Mouse (Mus musculus): ENCODE measurements around the gene Atp2a3. TPM values are rescaled to one million over a fixed set of nuclear protein-coding genes. Genes with fewer than 3 reads are reported as not detected.
A peak's percentile ranks its signal among the peaks of the same experiment; 100 is the strongest.

The Atp2a3 gene
- total and polyA plus RNA-seq, 2 experiments: 0.46 to 2.8 TPM

DNA sequence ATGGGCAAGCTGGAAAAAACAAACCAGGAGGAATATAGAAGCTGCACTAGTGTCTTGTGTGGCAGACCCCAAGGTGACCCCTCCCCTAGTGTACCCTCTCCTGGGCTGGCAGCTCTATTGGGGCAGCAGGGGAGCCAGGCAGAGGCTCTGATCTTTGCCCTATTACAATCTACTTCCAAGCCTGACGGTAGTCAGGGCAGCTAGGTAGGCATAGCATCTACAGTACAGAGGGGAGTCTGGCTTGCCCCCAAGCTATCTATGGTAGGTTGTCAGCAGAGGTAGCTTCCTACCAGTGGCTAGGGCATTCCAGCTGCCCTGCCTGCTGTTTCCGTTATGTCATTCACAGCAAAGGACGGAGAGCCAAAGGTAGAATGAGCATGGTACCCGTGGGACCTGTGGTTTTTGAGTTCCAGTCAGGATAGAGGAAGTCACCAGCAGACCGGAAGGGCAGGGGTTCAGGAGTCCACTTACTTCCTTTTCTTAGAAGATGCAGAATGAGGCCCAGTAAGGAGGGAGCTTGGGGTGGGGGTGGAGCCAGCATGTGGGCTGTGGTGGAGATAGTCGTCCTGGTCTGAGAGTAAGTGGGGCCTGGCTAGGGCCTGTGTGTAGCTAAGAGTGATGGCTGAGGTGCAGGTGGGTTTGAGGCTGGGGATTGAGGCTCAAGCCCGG lies 63.4 kb downstream of the Atp2a3 start:
- Histone ChIP-seq H3K36me3 (ENCODE audit: control insufficient read depth, insufficient read depth, low read length) (no peaks in the 10 kb centered on the region), H3K4me3 (ENCODE audit: insufficient read depth, low read depth, low read length) (no peak overlapping the region), H3K79me2 (ENCODE audit: control insufficient read depth, insufficient read depth, low read length) (no peaks in the 10 kb centered on the region), H3K27me3 (ENCODE audit: control insufficient read depth, insufficient read depth, low read length) (peaks cover 4% of the 10 kb centered on the region), H3K9ac (ENCODE audit: low read depth, low read length) (no peak overlapping the region), H3K27ac (replicated peaks; ENCODE audit: insufficient read depth, low read depth, low read length) (0 out of 2 replicates have a peak overlapping the region, but pooled peaks have one; percentile 33), H3K4me1 (ENCODE audit: control insufficient read depth, insufficient read depth, low read length) (0 out of 2 replicates have a peak, but pooled peaks cover 3% of the 10 kb centered on the region)
- WGBS: 60% methylated on average over 7 of the region's 7 CpGs
- DNase-seq (ENCODE audit: extremely low read depth, low read depth, low spot score): peak; percentile 29
- TF ChIP-seq POLR2A (IDR thresholded peaks at IDR 0.05; ENCODE audit: extremely low read depth, insufficient read depth, low read length) (no peak), CTCF (IDR thresholded peaks at IDR 0.05; ENCODE audit: low read depth, low read length) (no peak)

DNA sequence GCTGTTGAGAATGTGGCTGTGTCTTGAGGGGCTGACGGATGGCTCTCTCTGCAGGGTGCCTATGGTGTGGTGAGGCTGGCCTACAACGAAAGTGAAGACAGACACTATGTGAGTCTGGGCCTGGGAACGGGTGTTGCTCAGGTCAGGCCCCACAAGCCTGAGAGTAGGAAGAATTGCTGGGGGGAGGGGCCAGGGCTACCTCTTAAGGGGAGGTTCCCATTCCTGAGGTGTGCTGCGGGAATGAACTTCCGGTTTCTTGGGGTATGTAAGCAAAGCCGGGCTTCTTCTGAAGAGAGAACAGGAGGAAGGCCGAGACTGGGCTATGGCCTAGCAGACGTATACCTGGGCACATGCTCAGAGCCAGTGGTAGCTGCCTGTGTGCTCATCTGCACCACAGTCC lies 66.0 kb downstream of the Atp2a3 start:
- no peak overlapping the region for H3K27ac ChIP-seq (replicated peaks; ENCODE audit: insufficient read depth, low read depth, low read length)
- H3K27me3 ChIP-seq (ENCODE audit: control insufficient read depth, insufficient read depth, low read length): no peaks in the 10 kb centered on the region
- DNase-seq (ENCODE audit: extremely low read depth, low read depth, low spot score): no peak
- H3K36me3 ChIP-seq (ENCODE audit: control insufficient read depth, insufficient read depth, low read length): no peaks in the 10 kb centered on the region
- no peak overlapping the region for H3K9ac ChIP-seq (ENCODE audit: low read depth, low read length)
- peaks cover 3% of the 10 kb centered on the region for H3K4me1 ChIP-seq (ENCODE audit: control insufficient read depth, insufficient read depth, low read length)
- H3K79me2 ChIP-seq (ENCODE audit: control insufficient read depth, insufficient read depth, low read length): no peaks in the 10 kb centered on the region
- H3K4me3 ChIP-seq (ENCODE audit: insufficient read depth, low read depth, low read length): no peak overlapping the region
- 69% methylated on average over 8 of the region's 8 CpGs for WGBS
- no peak for TF ChIP-seq POLR2A (IDR thresholded peaks at IDR 0.05; ENCODE audit: extremely low read depth, insufficient read depth, low read length)
- no peak for TF ChIP-seq CTCF (IDR thresholded peaks at IDR 0.05; ENCODE audit: low read depth, low read length)

DNA sequence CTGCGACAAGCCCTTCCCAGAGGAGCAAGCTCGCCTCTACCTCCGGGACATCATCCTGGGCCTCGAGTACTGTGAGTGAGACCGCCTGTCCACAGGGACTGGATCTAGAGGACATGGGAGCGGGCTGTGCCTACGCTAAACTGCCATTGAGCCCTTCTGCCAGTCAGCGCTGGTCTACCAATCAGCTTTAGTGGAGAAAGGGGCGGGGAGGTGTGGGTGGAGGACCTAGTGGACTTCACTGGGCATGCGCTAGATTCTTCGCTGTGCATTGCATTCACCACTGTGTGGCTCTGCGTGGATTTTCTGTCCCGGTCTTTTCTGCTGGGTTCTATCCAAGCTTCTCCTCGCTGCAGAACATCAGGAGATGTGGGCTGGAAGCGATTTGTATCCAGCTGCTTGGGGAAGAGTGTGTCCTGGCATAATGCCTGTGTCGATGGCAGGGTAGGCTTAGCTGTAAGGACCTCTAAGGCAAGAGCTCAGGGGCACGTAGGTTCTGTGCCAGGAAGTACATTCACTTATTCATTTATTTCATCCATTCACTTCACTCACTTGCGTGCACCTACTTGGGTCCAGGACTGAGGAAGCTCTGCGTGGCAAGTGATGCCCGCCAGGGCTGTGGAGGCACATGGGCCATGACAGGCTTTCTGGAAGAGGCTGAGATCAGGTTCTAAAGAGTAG lies 70.0 kb downstream of the Atp2a3 start:
- peak; percentile 82 for DNase-seq (ENCODE audit: extremely low read depth, low read depth, low spot score)
- H3K36me3 ChIP-seq (ENCODE audit: control insufficient read depth, insufficient read depth, low read length): no peaks in the 10 kb centered on the region
- 23% methylated on average over 20 of the region's 20 CpGs for WGBS

DNA sequence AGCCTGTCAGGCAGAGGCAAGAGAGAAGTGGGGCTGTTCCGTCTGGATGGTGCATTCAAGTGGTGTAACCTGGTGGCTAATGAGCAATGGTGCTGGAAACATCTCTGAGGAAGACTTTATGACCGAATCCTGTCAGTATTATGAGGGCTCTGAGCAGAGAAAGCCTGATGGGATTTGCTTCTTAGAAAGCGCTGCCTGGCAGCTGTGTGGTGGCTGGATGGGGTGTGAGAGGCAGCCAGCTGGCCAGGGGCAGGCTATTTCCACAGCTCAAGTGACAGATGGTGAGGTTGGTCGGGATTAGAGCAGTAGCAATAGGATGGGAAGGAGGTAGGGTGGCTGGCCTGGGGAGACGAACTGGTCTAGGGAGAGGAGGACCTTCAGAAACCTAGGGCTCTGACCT lies 70.6 kb downstream of the Atp2a3 start:
- Histone ChIP-seq H3K27ac (replicated peaks; ENCODE audit: insufficient read depth, low read depth, low read length) (no peak overlapping the region), H3K27me3 (ENCODE audit: control insufficient read depth, insufficient read depth, low read length) (no peaks in the 10 kb centered on the region), H3K36me3 (ENCODE audit: control insufficient read depth, insufficient read depth, low read length) (no peaks in the 10 kb centered on the region), H3K9ac (ENCODE audit: low read depth, low read length) (no peak overlapping the region), H3K79me2 (ENCODE audit: control insufficient read depth, insufficient read depth, low read length) (no peaks in the 10 kb centered on the region), H3K4me1 (ENCODE audit: control insufficient read depth, insufficient read depth, low read length) (peaks cover 3% of the 10 kb centered on the region), H3K4me3 (ENCODE audit: insufficient read depth, low read depth, low read length) (no peak overlapping the region)
- WGBS: 87% methylated on average over 5 of the region's 5 CpGs
- DNase-seq (ENCODE audit: extremely low read depth, low read depth, low spot score): no peak
- TF ChIP-seq POLR2A (IDR thresholded peaks at IDR 0.05; ENCODE audit: extremely low read depth, insufficient read depth, low read length) (no peak), CTCF (IDR thresholded peaks at IDR 0.05; ENCODE audit: low read depth, low read length) (no peak)

More for the DNA sequence above, 70.0 kb downstream of the Atp2a3 start:
- Histone ChIP-seq H3K9ac (ENCODE audit: low read depth, low read length) (peak overlapping the region; percentile 47), H3K4me1 (ENCODE audit: control insufficient read depth, insufficient read depth, low read length) (peaks cover 3% of the 10 kb centered on the region), H3K79me2 (ENCODE audit: control insufficient read depth, insufficient read depth, low read length) (no peaks in the 10 kb centered on the region), H3K27ac (replicated peaks; ENCODE audit: insufficient read depth, low read depth, low read length) (no peak overlapping the region), H3K4me3 (ENCODE audit: insufficient read depth, low read depth, low read length) (peak overlapping the region; percentile 19; the same call in 1 of the 2 replicates), H3K27me3 (ENCODE audit: control insufficient read depth, insufficient read depth, low read length) (no peaks in the 10 kb centered on the region)
- TF ChIP-seq CTCF (IDR thresholded peaks at IDR 0.05; ENCODE audit: low read depth, low read length): no peak

DNA sequence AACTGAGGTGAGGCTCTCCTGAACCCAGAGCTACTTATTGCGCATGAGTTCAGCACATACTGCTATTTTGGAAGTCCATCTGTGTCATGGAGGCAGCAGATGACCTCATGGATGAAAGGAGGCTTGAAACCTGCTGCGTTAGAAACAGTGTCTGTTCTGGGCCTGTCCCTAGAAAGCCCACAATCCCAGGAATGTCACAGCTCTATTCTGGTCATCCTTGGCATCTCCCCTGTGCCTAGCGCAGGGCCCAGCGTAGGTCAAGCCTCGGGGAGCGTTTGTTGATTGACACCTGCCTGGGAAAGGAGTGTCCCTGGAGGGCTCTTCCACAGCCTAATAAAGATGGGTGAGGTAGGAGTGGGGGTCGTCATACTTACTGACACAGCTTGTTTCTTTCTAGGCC lies 75.1 kb downstream of the Atp2a3 start:
- H3K79me2 ChIP-seq (ENCODE audit: control insufficient read depth, insufficient read depth, low read length): no peaks in the 10 kb centered on the region
- no peak overlapping the region for H3K9ac ChIP-seq (ENCODE audit: low read depth, low read length)
- H3K27me3 ChIP-seq (ENCODE audit: control insufficient read depth, insufficient read depth, low read length): no peaks in the 10 kb centered on the region
- WGBS: 89% methylated on average over 7 of the region's 7 CpGs
- no peak for TF ChIP-seq CTCF (IDR thresholded peaks at IDR 0.05; ENCODE audit: low read depth, low read length)
- TF ChIP-seq POLR2A (IDR thresholded peaks at IDR 0.05; ENCODE audit: extremely low read depth, insufficient read depth, low read length): no peak
- H3K4me1 ChIP-seq (ENCODE audit: control insufficient read depth, insufficient read depth, low read length): peaks cover 2% of the 10 kb centered on the region
- H3K27ac ChIP-seq (replicated peaks; ENCODE audit: insufficient read depth, low read depth, low read length): no peak overlapping the region
- H3K36me3 ChIP-seq (ENCODE audit: control insufficient read depth, insufficient read depth, low read length): no peaks in the 10 kb centered on the region
- H3K4me3 ChIP-seq (ENCODE audit: insufficient read depth, low read depth, low read length): no peak overlapping the region
- no peak for DNase-seq (ENCODE audit: extremely low read depth, low read depth, low spot score)

DNA sequence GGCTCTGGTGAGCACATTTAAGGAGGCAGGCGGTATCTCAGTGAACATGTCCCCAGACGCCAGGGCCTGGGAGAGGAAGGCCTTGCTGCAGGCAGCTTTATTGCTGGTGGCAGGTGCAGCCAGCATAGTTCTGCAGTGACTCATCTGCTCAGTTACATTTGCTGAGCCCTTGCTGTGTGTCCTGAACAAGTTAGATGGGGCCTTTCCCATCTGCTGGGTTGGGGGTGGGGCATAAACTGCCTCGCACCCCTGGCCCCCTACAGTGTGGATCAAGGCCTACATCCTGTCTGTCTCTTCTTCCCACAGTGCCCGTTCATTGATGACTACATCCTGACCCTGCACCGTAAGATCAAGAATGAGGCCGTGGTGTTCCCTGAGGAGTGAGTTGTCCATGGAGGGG lies 75.9 kb downstream of the Atp2a3 start:
- H3K4me3 ChIP-seq (ENCODE audit: insufficient read depth, low read depth, low read length): no peak overlapping the region
- TF ChIP-seq CTCF (IDR thresholded peaks at IDR 0.05; ENCODE audit: low read depth, low read length) (no peak), POLR2A (IDR thresholded peaks at IDR 0.05; ENCODE audit: extremely low read depth, insufficient read depth, low read length) (no peak)
- DNase-seq (ENCODE audit: extremely low read depth, low read depth, low spot score): no peak
- no peak overlapping the region for H3K9ac ChIP-seq (ENCODE audit: low read depth, low read length)
- no peaks in the 10 kb centered on the region for H3K79me2 ChIP-seq (ENCODE audit: control insufficient read depth, insufficient read depth, low read length)
- H3K27ac ChIP-seq (replicated peaks; ENCODE audit: insufficient read depth, low read depth, low read length): no peak overlapping the region
- no peaks in the 10 kb centered on the region for H3K4me1 ChIP-seq (ENCODE audit: control insufficient read depth, insufficient read depth, low read length)
- no peaks in the 10 kb centered on the region for H3K36me3 ChIP-seq (ENCODE audit: control insufficient read depth, insufficient read depth, low read length)
- WGBS: 90% methylated on average over 6 of the region's 6 CpGs
- no peaks in the 10 kb centered on the region for H3K27me3 ChIP-seq (ENCODE audit: control insufficient read depth, insufficient read depth, low read length)

Measured in liver, adult 2 months (tissue).